Mouse (Mus musculus): ENCODE results near the gene Inpp5a.

The Inpp5a gene

DNA sequence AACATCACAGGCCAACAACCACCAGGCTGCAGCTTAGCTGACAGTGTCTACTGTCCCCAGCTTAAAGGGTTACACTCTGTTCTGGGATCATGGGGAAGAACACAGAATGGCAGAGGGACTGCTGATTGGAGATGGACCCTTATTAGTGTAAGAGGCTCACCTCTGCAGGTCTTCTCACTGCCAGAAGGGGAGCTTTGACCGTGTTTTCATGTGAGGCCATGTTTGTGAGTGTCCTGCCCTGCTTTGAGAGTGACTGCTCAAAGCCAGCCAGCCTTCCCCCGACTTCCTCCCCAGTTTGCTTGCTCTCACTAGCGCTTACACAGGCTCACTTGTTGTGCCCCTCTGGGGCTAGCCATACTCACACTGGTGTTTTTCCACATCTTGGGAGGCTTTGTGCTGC lies 58.5 kb downstream of the Inpp5a start:
- DNase-seq: no peak

DNA sequence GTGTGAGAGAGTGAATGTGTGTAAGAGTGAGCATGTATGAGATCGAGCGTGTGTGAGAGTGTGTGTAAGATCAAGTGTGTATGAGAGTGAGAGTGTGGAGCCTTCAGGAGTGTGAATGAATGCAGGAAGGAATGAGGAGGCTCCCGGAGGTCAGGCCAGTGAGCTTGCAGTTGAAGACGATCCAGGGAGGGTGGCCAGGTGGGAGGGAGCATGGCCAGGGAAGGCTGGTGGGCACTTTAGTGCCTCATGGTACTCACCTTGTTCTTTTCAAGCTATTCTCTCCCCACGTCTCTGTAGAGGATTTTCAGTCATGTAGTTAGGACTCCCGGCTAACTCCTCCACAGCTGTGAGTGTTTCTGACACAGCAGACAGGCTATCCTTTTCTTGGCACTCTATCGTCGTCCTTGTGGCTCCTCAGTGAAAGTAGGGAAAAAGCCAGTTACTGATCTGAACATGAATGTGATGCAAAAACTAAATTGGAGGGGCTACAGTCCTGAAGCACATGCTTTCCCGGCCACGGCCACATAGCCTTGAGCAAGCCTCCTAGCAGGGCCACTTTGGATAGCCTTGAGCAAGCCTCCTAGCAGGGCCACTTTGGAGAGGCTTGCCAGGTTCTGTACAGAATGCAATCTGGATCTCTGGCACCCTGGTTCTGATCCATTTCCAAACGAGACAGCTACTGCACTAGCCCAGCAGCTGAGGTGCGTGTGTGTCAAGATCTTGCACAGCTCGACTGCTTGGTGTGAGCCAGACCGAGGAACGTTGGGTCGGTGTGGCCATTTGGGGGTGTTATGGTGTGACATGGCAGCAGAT lies 61.5 kb downstream of the Inpp5a start:
- DNase-seq: no peak

DNA sequence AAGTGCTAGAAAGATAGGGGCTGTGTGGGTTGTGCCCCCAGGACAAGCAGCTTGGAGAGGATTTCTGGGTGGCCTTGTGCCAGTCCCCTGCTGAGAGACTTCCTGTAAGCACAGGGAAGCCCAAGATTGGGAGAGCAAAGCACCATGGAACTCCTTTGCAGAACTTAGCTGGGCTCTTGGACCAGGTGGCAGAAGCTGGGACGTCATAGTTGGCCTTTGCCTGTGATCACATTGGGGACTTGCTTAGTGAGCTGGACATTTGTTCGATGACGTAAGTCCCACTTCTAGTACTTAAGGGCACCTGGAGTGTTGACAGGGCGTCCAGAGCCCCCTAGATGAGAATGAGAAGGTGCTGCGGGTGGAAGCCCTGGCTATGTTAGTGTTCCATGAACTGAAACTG lies 62.8 kb downstream of the Inpp5a start:
- DNase-seq: peak in 1 of 2 experiments; percentile 55

DNA sequence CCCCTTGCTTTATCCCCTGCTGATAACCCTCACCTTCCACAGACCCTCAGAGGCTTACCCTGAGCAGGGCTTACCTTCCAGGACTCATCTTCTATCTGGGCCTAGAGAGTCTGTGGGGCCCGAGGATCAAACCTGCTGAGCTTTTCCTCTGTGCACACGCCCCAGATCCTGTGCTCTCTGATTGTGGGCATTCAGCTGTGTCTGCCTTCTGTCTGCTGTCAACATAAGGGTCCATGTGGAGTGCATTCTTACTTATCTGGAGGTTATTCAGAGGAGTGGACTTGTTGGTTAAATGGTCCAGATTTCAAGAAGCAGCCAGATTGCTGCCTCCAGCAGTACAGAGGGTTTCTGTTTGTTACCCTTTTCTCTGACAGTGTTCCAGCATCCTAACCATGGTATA lies 63.3 kb downstream of the Inpp5a start:
- DNase-seq: no peak

DNA sequence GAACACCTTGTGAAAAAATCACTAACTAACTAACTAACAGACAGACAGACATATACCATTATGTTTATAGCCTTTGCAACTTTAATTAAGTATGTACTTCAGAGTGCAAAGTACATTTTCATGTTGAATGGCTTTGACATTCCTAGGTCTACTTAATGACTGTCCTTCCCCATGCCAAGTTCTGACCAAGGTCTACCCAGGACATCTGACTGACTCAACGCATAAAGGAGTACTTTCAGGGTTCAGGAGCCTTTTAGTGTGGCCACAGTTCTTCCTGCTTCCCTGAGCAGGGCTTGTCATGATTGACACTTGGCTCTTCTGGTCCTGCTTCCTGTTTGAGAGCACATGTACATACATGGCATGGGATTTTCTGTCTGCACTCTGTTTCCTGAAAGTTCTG lies 64.3 kb downstream of the Inpp5a start:
- DNase-seq: no peak

DNA sequence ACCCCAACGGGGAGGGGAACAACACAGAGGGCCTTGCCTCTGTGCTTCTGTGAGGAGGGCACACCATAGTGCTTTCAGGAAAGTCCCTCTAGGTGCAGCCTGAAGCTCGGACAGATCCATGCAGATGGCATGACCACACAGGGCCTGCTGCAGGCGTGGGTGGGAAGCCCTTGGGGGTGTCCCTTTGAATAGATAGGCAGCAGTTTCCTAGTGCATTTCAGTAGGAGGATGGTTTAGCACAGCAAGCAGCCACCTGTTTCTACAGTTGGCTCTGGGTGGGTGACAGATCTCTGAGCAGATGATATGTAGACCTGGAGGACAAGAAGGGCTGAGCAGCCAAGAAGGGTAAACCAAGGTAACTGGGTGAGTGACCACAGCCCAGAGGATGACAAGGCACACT lies 65.4 kb downstream of the Inpp5a start:
- DNase-seq: no peak

DNA sequence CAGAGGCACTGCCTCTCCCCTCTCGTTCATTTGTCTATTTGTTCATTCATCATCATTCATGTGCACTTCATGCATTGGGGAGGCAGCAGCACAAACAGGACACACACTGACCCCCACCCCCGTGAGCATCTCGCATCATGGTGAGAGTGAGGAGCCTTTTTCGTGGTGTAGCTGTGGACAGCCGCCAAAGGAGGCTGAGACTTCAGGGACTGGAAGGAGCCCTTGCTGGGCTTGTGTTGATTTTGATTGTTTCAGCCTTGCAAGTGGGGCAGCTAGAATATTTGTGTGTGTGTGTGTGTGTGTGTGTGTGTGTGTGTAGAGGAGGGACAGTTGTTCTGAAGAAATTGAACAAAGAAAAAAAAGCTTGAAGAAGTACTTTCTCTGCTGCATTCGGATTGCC lies 67.8 kb downstream of the Inpp5a start:
- no peak for DNase-seq

DNA sequence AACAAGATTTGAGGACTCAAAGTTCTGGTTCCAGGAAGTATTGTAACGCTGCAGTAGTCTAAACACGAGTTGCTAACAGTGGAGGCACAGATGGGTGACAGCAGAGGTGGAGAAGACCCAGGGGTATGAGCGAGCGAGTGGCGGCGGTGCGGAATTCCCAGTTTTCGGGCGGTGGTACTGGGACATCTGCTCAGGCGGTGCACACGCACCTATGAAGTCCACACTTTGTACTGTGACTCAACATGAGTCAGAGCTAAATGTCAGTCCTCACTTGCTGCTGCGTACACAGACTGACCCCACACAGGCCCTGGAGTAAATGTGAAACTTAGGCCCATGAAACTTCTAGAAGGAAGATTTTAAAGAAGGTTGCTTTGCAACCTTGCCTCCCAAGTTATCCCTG lies 72.4 kb downstream of the Inpp5a start:
- no peak for DNase-seq

DNA sequence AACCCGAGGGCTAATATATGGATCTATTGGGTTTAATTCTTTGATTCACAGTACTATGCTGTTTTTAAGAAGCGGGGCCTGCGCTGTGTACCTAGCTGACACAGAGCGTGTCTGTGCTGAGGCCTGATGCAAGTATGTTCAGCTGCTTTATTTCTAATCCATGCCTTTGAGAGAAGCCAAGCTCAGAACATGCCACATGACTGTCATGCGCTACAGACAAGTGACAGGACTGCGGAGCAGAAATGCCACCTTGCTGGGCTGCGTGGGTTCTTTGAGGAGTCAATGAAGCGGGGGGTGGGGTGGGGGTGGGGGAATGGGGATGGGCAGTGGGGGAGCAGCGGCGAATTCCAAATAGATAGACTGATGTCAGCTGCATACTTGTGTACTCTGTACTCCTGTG lies 73.2 kb downstream of the Inpp5a start:
- no peak for DNase-seq

DNA sequence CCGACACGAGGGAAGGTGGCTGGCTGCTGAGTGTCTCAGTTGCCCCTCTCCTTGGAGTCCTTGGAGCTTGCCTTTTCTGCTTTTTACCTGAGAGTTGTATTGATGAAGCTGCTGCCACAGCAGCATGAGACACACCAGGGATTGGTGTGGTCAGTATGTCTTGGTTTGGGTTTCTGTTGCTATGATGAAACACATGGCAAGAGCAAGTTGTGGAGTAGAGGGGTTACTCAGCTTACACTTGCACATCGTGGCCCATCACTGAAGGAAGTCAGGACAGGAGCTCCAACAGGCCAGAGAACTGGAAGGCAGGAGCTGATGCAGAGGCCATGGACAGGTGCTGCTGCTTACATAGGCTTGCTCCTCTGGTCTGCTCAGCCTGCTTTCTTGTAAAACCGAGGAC lies 76.6 kb downstream of the Inpp5a start:
- no peak for DNase-seq

DNA sequence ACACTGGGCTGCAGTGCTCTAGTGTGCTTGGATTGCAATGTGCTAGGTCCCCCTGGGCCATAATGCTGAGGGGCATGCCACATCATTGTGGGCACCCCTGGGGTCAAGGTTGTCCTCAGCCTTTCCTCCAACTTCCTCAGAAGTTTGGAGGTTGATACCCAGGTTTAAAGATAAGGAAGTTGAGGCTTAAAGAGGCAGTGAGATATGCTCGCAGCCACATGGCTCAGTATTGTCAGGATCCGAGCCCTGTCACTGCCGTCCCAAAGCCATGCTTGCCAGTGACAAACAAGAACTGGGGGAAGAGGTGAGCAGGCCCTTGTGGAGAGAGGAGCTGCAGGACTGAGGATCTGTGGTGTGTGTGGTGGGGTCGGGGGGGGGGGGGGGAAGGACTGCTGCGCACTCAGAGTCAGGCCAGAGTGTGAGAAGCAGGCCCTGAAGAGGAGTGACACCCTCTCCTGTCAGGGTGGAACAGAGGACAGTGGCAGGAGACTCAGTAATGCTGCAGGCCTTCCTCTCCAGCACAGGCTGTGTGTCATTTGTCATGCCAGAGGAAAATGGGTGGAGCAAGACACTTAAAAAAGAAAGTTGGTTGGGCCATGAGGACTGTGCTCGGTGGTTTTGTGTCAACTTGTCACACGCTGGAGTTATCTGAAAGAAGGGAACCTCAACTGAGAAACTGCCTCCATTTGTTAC lies 77.7 kb downstream of the Inpp5a start:
- DNase-seq: no peak

DNA sequence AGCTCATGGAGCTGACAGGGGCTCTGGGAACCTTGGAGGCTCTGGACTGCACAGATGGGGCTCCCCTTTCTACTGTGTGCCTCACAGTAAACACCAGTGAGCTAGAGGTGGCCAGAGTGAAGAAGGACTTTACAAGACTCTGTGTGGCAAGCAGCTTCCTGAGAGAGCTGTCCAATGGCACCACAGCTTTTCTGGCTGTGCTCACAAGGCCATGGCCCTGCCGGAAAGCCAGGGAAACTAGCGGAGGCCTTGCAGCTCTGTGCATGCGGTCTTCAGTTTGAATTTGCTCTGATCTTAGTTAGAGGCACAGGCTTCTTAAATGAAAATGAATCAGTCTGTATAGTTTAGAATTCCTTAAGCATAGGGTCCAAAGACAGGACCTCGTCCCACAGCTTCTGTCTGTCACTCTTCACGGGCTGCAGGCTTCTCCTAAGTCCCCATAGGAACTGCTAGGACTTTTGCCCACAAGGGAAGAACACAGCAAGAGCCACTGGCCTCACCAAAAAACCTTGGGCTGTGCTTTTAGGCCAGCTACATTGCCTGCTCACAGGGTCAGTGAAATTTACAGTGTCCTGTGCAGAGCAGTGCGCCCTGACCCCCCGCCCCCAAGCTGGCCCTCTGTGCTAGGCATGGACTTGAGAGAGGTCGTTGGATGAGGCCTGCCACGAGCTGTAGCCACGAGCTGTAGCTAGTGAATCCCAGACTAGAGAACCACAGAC lies 78.4 kb downstream of the Inpp5a start:
- DNase-seq: no peak

DNA sequence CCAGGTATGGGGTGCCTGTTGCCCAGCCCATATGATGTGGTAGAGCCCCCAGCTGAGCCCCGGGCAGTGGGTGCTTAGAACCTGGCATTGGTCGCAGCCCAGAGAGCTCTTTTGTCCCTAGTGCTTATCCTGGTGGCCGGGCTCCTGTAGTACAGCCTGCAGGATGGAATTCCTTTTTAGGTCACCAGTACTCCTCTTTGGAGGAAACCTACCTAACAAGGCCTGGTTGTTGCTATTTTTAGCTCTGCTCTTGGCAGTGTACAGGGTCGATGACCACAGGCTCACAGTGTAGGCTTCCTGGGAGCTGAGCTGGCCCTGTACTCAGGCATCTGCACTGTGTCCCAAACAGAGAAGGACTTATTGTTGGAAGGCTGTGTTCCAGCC lies 79.0 kb downstream of the Inpp5a start:
- DNase-seq: peak; percentile 71 to 81

DNA sequence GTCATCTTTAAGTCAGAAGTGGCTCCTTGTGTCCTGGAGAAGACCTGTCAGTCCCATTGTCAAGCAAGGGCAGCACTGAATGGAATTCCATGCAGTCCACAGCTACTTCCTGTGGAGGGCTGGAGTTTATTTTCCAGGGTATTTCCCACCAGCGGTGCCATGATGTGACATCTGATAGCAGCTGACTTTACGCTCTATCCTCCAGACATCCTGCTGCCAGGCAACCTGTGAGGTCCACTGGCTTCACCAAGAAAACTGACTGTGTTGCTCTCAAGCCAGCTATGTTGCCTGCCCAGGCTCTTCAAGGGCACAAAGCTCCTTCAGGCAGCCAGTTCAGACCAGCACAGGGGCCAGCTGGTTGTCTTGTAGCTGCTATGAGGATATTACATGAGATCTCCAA lies 79.5 kb downstream of the Inpp5a start:
- no peak for DNase-seq

DNA sequence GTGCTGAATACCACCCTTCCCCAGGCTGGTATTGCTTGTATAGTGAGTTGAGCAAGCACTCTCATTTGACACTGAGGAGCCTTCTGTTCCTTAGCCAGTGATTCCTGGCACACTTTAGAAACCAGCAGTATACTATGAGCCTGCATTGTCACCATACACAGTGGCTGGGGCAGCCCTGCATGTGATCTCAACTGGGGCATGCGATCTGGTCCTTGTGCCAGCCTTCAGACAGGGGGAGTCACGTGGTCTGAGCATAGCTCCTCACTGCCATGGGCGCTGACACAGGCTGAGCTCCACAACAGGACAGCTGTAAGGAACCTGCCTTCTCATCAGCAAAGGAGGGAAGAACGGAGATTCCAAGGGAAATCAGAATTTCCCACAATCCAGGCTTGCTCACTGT lies 80.5 kb downstream of the Inpp5a start:
- DNase-seq: no peak

DNA sequence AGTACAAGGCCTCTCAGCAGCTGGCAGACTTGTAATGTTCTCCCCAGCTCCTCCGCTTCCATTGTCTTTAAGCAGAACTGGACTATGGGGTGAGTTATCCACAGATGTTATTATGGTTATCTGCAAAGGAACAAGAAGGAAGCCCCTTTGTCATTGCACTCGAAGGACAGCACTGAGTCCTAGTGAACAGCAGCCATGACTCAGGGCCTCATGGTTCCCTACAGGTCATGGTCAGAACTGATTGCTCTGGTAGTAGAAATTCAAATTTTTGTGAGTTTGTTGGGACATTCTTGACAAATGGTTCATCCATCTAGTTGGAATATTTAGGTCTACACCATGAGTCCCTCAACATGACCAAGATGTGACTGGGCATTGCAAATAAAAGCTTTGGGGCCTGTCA lies 81.6 kb downstream of the Inpp5a start:
- no peak for DNase-seq

DNA sequence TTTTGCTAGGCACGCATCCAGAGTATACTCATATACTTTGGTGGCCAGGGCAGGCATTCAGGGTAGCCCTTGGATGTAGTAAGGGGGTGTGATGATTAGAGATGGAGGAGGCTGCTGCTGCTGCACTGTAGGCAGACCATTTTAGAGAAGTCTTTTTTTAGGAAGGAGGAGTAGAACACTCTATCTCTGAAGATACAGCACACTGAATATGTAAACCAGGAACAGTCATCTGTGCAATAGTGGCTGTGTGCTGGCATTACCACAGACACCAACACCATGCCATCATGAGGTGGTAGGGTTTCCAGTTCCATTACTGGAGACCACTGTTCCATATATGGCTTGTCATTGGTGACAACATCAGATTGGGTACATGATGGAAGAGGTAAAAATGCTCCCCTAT lies 83.1 kb downstream of the Inpp5a start:
- DNase-seq: no peak

DNA sequence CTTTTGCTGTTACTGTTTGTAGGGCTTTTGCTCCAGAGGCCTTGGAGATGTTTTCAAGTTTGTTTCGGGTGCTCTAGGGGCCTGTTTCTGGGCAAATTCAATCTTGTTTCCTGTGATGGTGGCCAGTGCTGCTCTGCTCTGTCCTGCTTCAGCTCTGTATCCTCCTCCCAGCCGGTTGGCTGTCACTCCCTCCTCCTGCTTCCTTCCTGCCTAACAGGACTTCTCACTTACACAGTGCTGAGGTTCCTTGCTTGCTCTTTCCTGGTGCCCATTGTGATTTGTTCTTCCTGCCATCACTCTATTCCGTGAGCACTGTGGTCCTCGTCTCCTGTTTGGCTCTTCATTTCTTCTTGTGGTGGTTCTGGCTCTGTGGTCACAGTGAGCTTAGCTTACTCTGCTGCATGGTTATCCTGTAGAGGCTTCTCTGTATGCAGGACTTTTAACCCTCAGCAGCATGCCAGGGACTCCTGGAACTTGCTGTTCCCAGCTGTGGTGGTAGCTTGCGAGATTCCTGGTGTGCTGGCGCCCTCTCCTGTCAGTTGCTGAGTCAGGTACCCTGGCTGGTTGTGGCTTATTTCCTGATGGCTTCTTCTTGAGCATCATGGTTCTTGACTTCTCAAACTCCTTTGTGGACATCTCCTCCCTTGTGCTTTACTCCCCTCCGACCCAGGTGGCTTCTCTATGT lies 84.1 kb downstream of the Inpp5a start:
- peak; percentile 87 to 88 for DNase-seq

DNA sequence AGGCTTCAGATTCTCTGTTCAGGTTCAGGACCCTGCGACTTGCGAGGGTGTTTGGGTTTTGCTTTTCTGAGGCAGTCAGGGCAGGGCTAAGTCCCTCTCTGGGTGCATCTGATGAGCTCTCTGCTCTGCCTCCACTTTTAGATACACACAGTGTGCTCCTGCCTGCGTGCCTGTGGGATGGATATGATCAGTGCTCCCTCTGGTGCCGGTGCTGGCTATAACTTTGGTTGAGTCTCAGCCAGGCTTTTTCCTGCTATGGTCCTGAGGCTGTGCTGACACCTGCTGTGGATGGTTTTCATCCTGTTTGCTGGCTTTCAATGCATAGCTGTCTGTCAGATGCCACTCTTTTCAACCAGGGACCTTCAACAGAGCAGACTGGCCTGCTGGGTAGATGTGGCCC lies 87.0 kb downstream of the Inpp5a start:
- peak; percentile 46 to 52 for DNase-seq

DNA sequence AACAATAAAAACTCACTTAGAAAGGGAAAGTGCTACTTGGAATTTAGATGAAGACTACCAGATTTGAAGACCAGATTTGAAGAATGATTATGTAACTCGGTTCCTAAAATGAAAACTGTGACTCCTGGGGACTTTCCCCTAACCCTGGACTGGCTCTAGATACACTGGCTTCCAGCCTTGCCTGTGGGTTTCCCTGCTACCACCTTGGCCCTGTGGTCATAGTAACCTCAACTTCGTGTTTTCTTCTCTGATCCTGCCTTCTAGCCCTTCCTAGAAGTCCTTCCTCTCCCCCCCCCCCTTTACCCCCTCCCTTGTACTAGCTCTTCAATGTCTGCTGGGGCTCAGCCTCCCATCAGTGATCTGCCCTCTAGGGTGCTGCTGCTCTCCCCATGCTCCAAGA lies 87.8 kb downstream of the Inpp5a start:
- DNase-seq: no peak

DNA sequence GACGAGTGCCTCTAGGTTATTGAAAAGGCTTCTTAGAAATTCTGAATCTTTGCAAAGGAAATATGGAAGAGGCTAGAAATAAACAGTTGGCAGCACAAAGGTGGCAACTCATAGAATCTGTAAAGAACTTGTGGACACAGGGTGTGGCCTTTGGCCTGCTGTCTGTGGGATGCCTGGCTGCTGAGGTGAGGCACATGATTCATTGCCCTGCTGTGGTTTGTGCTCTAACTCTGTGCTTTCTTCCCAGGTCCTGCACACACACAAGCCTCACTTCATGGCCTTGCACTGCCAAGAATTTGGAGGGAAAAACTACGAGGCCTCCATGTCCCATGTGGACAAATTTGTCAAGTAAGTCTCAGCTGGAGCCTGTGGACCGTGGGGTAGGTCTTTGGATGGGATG lies 88.8 kb downstream of the Inpp5a start:
- no peak for DNase-seq

DNA sequence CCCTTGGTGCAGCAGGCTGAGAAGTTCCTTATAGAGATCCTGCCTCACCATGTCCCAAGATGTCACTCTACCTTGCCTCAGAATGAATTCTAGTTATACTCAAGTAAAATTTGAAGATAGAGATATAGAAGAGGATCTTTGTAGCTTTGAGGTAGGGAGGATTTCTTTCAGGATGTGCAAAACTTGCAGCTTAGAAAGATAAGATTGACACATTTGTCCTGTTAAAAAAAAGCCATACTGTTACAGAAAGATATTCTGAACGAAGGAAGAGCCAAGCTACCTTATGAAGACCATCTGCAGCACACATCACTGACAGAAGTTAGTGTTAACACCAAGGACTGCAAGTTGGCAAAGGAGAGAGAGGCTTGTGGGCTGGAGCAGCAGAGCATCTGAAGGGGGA lies 90.2 kb downstream of the Inpp5a start:
- no peak for DNase-seq

DNA sequence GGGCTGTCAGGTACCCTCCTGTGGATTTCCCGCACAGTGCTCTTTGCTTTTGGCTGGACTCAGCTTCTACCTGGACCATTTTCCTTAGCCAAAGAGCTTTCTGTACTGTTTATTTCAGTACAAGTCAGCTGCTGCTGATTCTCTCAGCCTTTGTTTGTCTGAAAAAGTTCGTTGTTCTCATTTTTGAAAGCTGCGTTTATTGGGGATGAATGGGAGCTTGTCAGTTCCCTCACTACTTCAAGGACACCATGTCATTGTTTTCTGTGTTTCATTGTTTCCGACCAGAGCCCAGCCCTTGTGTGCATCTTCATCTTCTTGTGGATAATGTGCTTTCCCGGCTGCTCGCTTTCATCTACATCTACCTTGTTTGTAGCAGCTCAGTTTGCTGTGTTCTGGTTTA lies 90.7 kb downstream of the Inpp5a start:
- no peak for DNase-seq

Data from cerebellum, postnatal 14 days (tissue).